9 mouse cellular contexts compared by ENCODE assay signal in genomic region chr2:157558520-157558919, GRCm38 (mm10). TPM values are rescaled to one million over a fixed set of nuclear protein-coding genes. Genes with fewer than 3 reads are reported as not detected.
A peak's percentile ranks its signal among the peaks of the same experiment; 100 is the strongest.
DNase-seq lines count a peak whose midpoint lies in the region; ATAC-seq and TF ChIP-seq lines count a peak whose summit lies in the region.
"Had no signal": no experiment of that assay in that cellular context is flagged by ENCODE, and none has a peak within 500 bp of the region (broad histone marks: within the 10 kb centered on the region; RNA-seq: fewer than 3 reads in every experiment).

No protein-coding gene starts in this region.

- peak; percentile 74 for TF ChIP-seq CTCF in layer of hippocampus, adult 2 months (conservative IDR thresholded peaks at IDR 0.05)
- peak; percentile 39; the same call in 1 of the 2 replicates for TF ChIP-seq CTCF in cortical plate, adult 2 months (IDR thresholded peaks at IDR 0.05; ENCODE audit: extremely low read depth, insufficient read depth, low read length)
- TF ChIP-seq CTCF in gastrocnemius, adult 2 months (IDR thresholded peaks at IDR 0.05) = peak; percentile 59

- no peaks in the 10 kb centered on the region for H3K27me3 ChIP-seq in midbrain, embryonic 15.5 days (replicated peaks)

- H3K4me1 ChIP-seq in cortical plate, adult 2 months (ENCODE audit: control insufficient read depth, insufficient read depth, low read length) = no peaks in the 10 kb centered on the region
- H3K4me1 ChIP-seq in midbrain, embryonic 15.5 days = peaks cover 33% of the 10 kb centered on the region

- peak overlapping the region; percentile 83; the same call in 1 of the 2 replicates for H3K4me2 ChIP-seq in midbrain, embryonic 15.5 days

- peaks cover 23% of the 10 kb centered on the region; the same call in 1 of the 2 replicates for H3K9me3 ChIP-seq in midbrain, embryonic 15.5 days

- intact Hi-C loops in gastrocnemius, adult 2 months (cut with DNase I) = no loop called here

- ATAC-seq in midbrain, embryonic 15.5 days (replicated peaks) = no peak

- H3K27ac ChIP-seq in layer of hippocampus, adult 2 months = peak overlapping the region; percentile 52; the same call in 1 of the 2 replicates
- H3K27ac ChIP-seq in cortical plate, adult 2 months (ENCODE audit: insufficient read depth, low read length) = no peak overlapping the region
- H3K27ac ChIP-seq in gastrocnemius, adult 2 months = peak overlapping the region; percentile 78
- H3K27ac ChIP-seq in midbrain, embryonic 15.5 days = peak overlapping the region; percentile 95

- H3K4me3 ChIP-seq in layer of hippocampus, adult 2 months = no peak overlapping the region
- no peak overlapping the region for H3K4me3 ChIP-seq in cortical plate, adult 2 months (ENCODE audit: insufficient read depth, low read length)
- 0 out of 2 replicates have a peak overlapping the region, but pooled peaks have one; percentile 3 for H3K4me3 ChIP-seq in gastrocnemius, adult 2 months
- no peak overlapping the region for H3K4me3 ChIP-seq in midbrain, embryonic 15.5 days

- H3K9ac ChIP-seq in midbrain, embryonic 15.5 days = no peak overlapping the region

- peaks cover 30% of the 10 kb centered on the region for H3K36me3 ChIP-seq in midbrain, embryonic 15.5 days (replicated peaks)

- no peak for DNase-seq in layer of hippocampus, adult 2 months (ENCODE audit: low spot score in 2 of 2)
- DNase-seq in layer of hippocampus, postnatal 10 days (ENCODE audit: low spot score in 2 of 2) = no peak
- peak; percentile 83 for DNase-seq in gastrocnemius, adult 2 months
- DNase-seq in right cerebral cortex, postnatal 10 days (ENCODE audit: low spot score in 2 of 2) = no peak
- DNase-seq in layer of hippocampus, postnatal 14 days (ENCODE audit: low spot score in 2 of 2) = no peak
- DNase-seq in thymus, postnatal 25 days = no peak
- DNase-seq: heart, adult 18-20 months had no signal

- TF ChIP-seq POLR2A in cortical plate, adult 2 months (IDR thresholded peaks at IDR 0.05; ENCODE audit: extremely low read depth, insufficient read depth, low read length) = no peak

- 40% methylated on average over 6 of the region's 6 CpGs for WGBS in midbrain, embryonic 15.5 days

RNA-seq across cellular contexts. Expression of gene Nnat, which starts 1.4 kb away (rescaled TPM):
- total RNA-seq in layer of hippocampus, adult 2 months (2021) = 100 to 1,000 TPM; 437 to 558 TPM
- total RNA-seq in layer of hippocampus, postnatal 10 days (2021) = 1,000 to 10,000 TPM; 1,193 to 1,435 TPM
- 194 and 257 TPM in 2 replicates for polyA plus RNA-seq in cortical plate, adult 2 months (2012; rRNA removed)
- under 1 TPM; 0.20 to 0.36 TPM for total RNA-seq in gastrocnemius, adult 2 months (2021)
- 10,539 and 10,900 TPM in 2 replicates for polyA plus RNA-seq in midbrain, embryonic 15.5 days (2015; fragmentation: Nextera tagmentation; extraction: Ambion mirVana)
- total RNA-seq in layer of hippocampus, postnatal 14 days (2021) = 1,000 to 10,000 TPM; 1,202 to 1,260 TPM

RNA-seq across cellular contexts. Expression of gene Blcap, which starts 12.6 kb away (rescaled TPM):
- 100 to 1,000 TPM; 131 to 139 TPM for total RNA-seq in layer of hippocampus, adult 2 months (2021)
- 100 to 1,000 TPM; 140 to 151 TPM for total RNA-seq in layer of hippocampus, postnatal 10 days (2021)
- 84.2 and 89.1 TPM in 2 replicates for polyA plus RNA-seq in cortical plate, adult 2 months (2012; rRNA removed)
- 10 to 100 TPM; 29.7 to 36.5 TPM for total RNA-seq in gastrocnemius, adult 2 months (2021)
- polyA plus RNA-seq in midbrain, embryonic 15.5 days (2015; fragmentation: Nextera tagmentation; extraction: Ambion mirVana) = 332 and 336 TPM in 2 replicates
- 100 to 1,000 TPM; 129 to 130 TPM for total RNA-seq in layer of hippocampus, postnatal 14 days (2021)

Comparison
In these comparisons a context has a peak if more than half of its experiments do, and no peak if none do; other contexts are left out.
1. RNA of gene Nnat, which starts 1.4 kb away (total RNA-seq): 1,193 to 1,435 TPM in layer of hippocampus, postnatal 10 days, 1,202 to 1,260 TPM in layer of hippocampus, postnatal 14 days and 437 to 558 TPM in layer of hippocampus, adult 2 months; 0.20 to 0.36 TPM in gastrocnemius, adult 2 months; every median in the first group is over 100 times any median in the second.
2. Peak in every context shown above with its lines, with median percentiles within 50 percentile points of each other: CTCF ChIP-seq.